Comparison of ENCODE assay signal across 12 mouse cellular contexts in genomic region chr2:133438018-133438417, GRCm38 (mm10).
DNase-seq lines count a peak whose midpoint lies in the region; ATAC-seq and TF ChIP-seq lines count a peak whose summit lies in the region.
"Had no signal": no experiment of that assay in that cellular context is flagged by ENCODE, and none has a peak within 500 bp of the region (broad histone marks: within the 10 kb centered on the region; RNA-seq: fewer than 3 reads in every experiment).

No protein-coding gene starts in this region.

- H3K9ac ChIP-seq in hindbrain, embryonic 12.5 days, result no peak overlapping the region
- no peak overlapping the region for H3K9ac ChIP-seq in hindbrain, embryonic 11.5 days (ENCODE audit: low read depth, low read length)
- no peak overlapping the region for H3K9ac ChIP-seq in lung, embryonic 16.5 days (ENCODE audit: low read length)
- no peak overlapping the region for H3K9ac ChIP-seq in embryonic facial prominence, embryonic 15.5 days
- H3K9ac ChIP-seq in limb, embryonic 14.5 days (ENCODE audit: low read depth, low read length, severe bottlenecking), result no peak overlapping the region

- no peak for DNase-seq in hindbrain, embryonic 11.5 days (ENCODE audit: low spot score)
- no peak for DNase-seq in lung, postnatal 10 days
- peak; percentile 23 for DNase-seq in limb, embryonic 14.5 days (ENCODE audit: low spot score)
- DNase-seq in left cerebral cortex, postnatal 4 days, result no peak
- no peak for DNase-seq in adrenal gland, adult 8-10 months
- DNase-seq: adrenal gland, postnatal 14 days; cerebellum, postnatal 25 days; heart, postnatal 14 days; kidney, adult 8-10 months had no signal

- H3K27me3 ChIP-seq in hindbrain, embryonic 12.5 days, result no peaks in the 10 kb centered on the region
- no peaks in the 10 kb centered on the region for H3K27me3 ChIP-seq in hindbrain, embryonic 11.5 days (ENCODE audit: control insufficient read depth, insufficient read depth, low read length)
- H3K27me3 ChIP-seq in lung, embryonic 16.5 days (ENCODE audit: control insufficient read depth, insufficient read depth, low read depth, low read length), result no peaks in the 10 kb centered on the region
- no peaks in the 10 kb centered on the region for H3K27me3 ChIP-seq in embryonic facial prominence, embryonic 15.5 days
- H3K27me3 ChIP-seq in limb, embryonic 14.5 days (ENCODE audit: control insufficient read depth, insufficient read depth, low read length), result no peaks in the 10 kb centered on the region

- no peaks in the 10 kb centered on the region for H3K4me1 ChIP-seq in hindbrain, embryonic 12.5 days
- no peaks in the 10 kb centered on the region for H3K4me1 ChIP-seq in hindbrain, embryonic 11.5 days (replicated peaks; ENCODE audit: control insufficient read depth, insufficient read depth, low read length)
- no peaks in the 10 kb centered on the region; the same call in 1 of the 2 replicates for H3K4me1 ChIP-seq in lung, embryonic 16.5 days (replicated peaks; ENCODE audit: control insufficient read depth, insufficient read depth, low read length)
- 0 out of 2 replicates have a peak, but pooled peaks cover 10% of the 10 kb centered on the region for H3K4me1 ChIP-seq in embryonic facial prominence, embryonic 15.5 days
- H3K4me1 ChIP-seq in limb, embryonic 14.5 days (ENCODE audit: control insufficient read depth, insufficient read depth, low read length), result peaks cover 2% of the 10 kb centered on the region; the same call in 1 of the 2 replicates

- 65% methylated on average over 4 of the region's 4 CpGs for WGBS in hindbrain, embryonic 12.5 days
- WGBS in hindbrain, embryonic 11.5 days, result 54% methylated on average over 4 of the region's 4 CpGs
- WGBS in lung, embryonic 16.5 days, result 30% methylated on average over 4 of the region's 4 CpGs
- whole genome bisulfite sequencing in embryonic facial prominence, embryonic 15.5 days, result 22% methylated on average over 4 of the region's 4 CpGs
- WGBS in limb, embryonic 14.5 days, result 25% methylated on average over 4 of the region's 4 CpGs

- no peak for TF ChIP-seq POLR2A in limb, embryonic 14.5 days (IDR thresholded peaks at IDR 0.05; ENCODE audit: borderline replicate concordance, extremely low read depth, insufficient read depth, insufficient read length)

- H3K9me3 ChIP-seq in hindbrain, embryonic 12.5 days (replicated peaks), result no peaks in the 10 kb centered on the region
- no peaks in the 10 kb centered on the region for H3K9me3 ChIP-seq in hindbrain, embryonic 11.5 days (ENCODE audit: control insufficient read depth, low read length)
- no peaks in the 10 kb centered on the region for H3K9me3 ChIP-seq in lung, embryonic 16.5 days (ENCODE audit: control insufficient read depth, low read length)
- H3K9me3 ChIP-seq in embryonic facial prominence, embryonic 15.5 days (replicated peaks), result no peaks in the 10 kb centered on the region
- no peaks in the 10 kb centered on the region for H3K9me3 ChIP-seq in limb, embryonic 14.5 days (ENCODE audit: control insufficient read depth, low read length)

- no peaks in the 10 kb centered on the region for H3K36me3 ChIP-seq in hindbrain, embryonic 12.5 days
- H3K36me3 ChIP-seq in hindbrain, embryonic 11.5 days (ENCODE audit: control insufficient read depth, insufficient read depth, low read length), result no peaks in the 10 kb centered on the region
- H3K36me3 ChIP-seq in lung, embryonic 16.5 days (ENCODE audit: control insufficient read depth, insufficient read depth, low read length), result no peaks in the 10 kb centered on the region
- no peaks in the 10 kb centered on the region for H3K36me3 ChIP-seq in embryonic facial prominence, embryonic 15.5 days
- no peaks in the 10 kb centered on the region for H3K36me3 ChIP-seq in limb, embryonic 14.5 days (ENCODE audit: control insufficient read depth, insufficient read depth, low read length)

- no peak overlapping the region for H3K27ac ChIP-seq in hindbrain, embryonic 12.5 days
- no peak overlapping the region for H3K27ac ChIP-seq in hindbrain, embryonic 11.5 days (ENCODE audit: low read depth, low read length)
- H3K27ac ChIP-seq in lung, embryonic 16.5 days (ENCODE audit: low read length), result no peak overlapping the region
- H3K27ac ChIP-seq in embryonic facial prominence, embryonic 15.5 days (replicated peaks), result peak overlapping the region; percentile 44; the same call in 1 of the 2 replicates
- no peak overlapping the region for H3K27ac ChIP-seq in limb, embryonic 14.5 days (replicated peaks; ENCODE audit: low read depth, low read length)

- H3K4me2 ChIP-seq in hindbrain, embryonic 12.5 days (replicated peaks), result peak overlapping the region; percentile 25; the same call in 1 of the 2 replicates
- no peak overlapping the region for H3K4me2 ChIP-seq in hindbrain, embryonic 11.5 days (replicated peaks; ENCODE audit: low read depth, low read length)
- H3K4me2 ChIP-seq in lung, embryonic 16.5 days (ENCODE audit: low read depth, low read length), result peak overlapping the region; percentile 50; the same call in 1 of the 2 replicates
- H3K4me2 ChIP-seq in embryonic facial prominence, embryonic 15.5 days (replicated peaks), result peak overlapping the region; percentile 46
- H3K4me2 ChIP-seq in limb, embryonic 14.5 days (replicated peaks; ENCODE audit: low read depth, low read length, severe bottlenecking), result peak overlapping the region; percentile 37; the same call in 1 of the 2 replicates

- intact Hi-C loops in left cerebral cortex, postnatal 4 days (cut with DNase I), result no loop called here

- H3K4me3 ChIP-seq in hindbrain, embryonic 12.5 days, result no peak overlapping the region
- no peak overlapping the region for H3K4me3 ChIP-seq in hindbrain, embryonic 11.5 days (ENCODE audit: low read depth, low read length)
- H3K4me3 ChIP-seq in lung, embryonic 16.5 days (ENCODE audit: low read length), result no peak overlapping the region
- peak overlapping the region; percentile 27; the same call in 1 of the 2 replicates for H3K4me3 ChIP-seq in embryonic facial prominence, embryonic 15.5 days (replicated peaks)
- H3K4me3 ChIP-seq in limb, embryonic 14.5 days (replicated peaks; ENCODE audit: low read length), result no peak overlapping the region

- no peak for ATAC-seq in hindbrain, embryonic 12.5 days (ENCODE audit: low FRiP score)
- ATAC-seq in hindbrain, embryonic 11.5 days (ENCODE audit: low FRiP score), result no peak
- no peak for ATAC-seq in lung, embryonic 16.5 days (ENCODE audit: low read depth)
- no peak for ATAC-seq in embryonic facial prominence, embryonic 15.5 days (ENCODE audit: insufficient number of reproducible peaks, low FRiP score, low TSS enrichment, low read depth)
- ATAC-seq in limb, embryonic 14.5 days (ENCODE audit: low FRiP score, low read depth), result no peak
